Mouse (Mus musculus) c-Kit-positive CD71-positive TER-119-negative erythroid progenitor cells, embryonic 14.5 days (primary cell): ENCODE data around the gene Eng.

Experiments used
- DNase-seq: peaks from one replicate; pipeline ENCODE4 v3.0.0-alpha.2; 2013; ENCODE audit warnings: low read depth

Eng gene

GRCm38 (mm10) chr2:32624111-32624748, 22.2 kb upstream of the Eng start:
- no peak for DNase-seq

- no peak for DNase-seq
Measured at GRCm38 (mm10) chr2:32625212-32625872, 21.1 kb upstream of the Eng start.

- no peak for DNase-seq
Measured at GRCm38 (mm10) chr2:32625873-32626694, 20.3 kb upstream of the Eng start.

GRCm38 (mm10) chr2:32627266-32628043, 18.9 kb upstream of the Eng start:
- DNase-seq = no peak

GRCm38 (mm10) chr2:32628044-32628550, 18.3 kb upstream of the Eng start:
- DNase-seq = no peak

GRCm38 (mm10) chr2:32628729-32629128, 17.7 kb upstream of the Eng start:
- DNase-seq = no peak

GRCm38 (mm10) chr2:32629276-32629976, 17.0 kb upstream of the Eng start:
- no peak for DNase-seq

- no peak for DNase-seq
Measured at GRCm38 (mm10) chr2:32630036-32630435, 16.4 kb upstream of the Eng start.

GRCm38 (mm10) chr2:32631046-32631445, 15.3 kb upstream of the Eng start:
- no peak for DNase-seq

- peak; percentile 82 for DNase-seq
Measured at GRCm38 (mm10) chr2:32631737-32632394, 14.5 kb upstream of the Eng start.

GRCm38 (mm10) chr2:32633660-32634059, 12.7 kb upstream of the Eng start:
- no peak for DNase-seq

- DNase-seq = no peak
Measured at GRCm38 (mm10) chr2:32634277-32635105, 11.9 kb upstream of the Eng start.

GRCm38 (mm10) chr2:32636617-32637016, 9.8 kb upstream of the Eng start:
- no peak for DNase-seq

- no peak for DNase-seq
Measured at GRCm38 (mm10) chr2:32637778-32638281, 8.6 kb upstream of the Eng start.

GRCm38 (mm10) chr2:32639632-32640031, 6.8 kb upstream of the Eng start:
- no peak for DNase-seq

- DNase-seq = no peak
Measured at GRCm38 (mm10) chr2:32640550-32641051, 5.8 kb upstream of the Eng start.

GRCm38 (mm10) chr2:32641810-32642209, 4.6 kb upstream of the Eng start:
- no peak for DNase-seq

- no peak for DNase-seq
Measured at GRCm38 (mm10) chr2:32642813-32643212, 3.6 kb upstream of the Eng start.

- no peak for DNase-seq
Measured at GRCm38 (mm10) chr2:32644083-32644482, 2.3 kb upstream of the Eng start.
